Mouse (Mus musculus): ENCODE results near the gene Gjb5.

DNA sequence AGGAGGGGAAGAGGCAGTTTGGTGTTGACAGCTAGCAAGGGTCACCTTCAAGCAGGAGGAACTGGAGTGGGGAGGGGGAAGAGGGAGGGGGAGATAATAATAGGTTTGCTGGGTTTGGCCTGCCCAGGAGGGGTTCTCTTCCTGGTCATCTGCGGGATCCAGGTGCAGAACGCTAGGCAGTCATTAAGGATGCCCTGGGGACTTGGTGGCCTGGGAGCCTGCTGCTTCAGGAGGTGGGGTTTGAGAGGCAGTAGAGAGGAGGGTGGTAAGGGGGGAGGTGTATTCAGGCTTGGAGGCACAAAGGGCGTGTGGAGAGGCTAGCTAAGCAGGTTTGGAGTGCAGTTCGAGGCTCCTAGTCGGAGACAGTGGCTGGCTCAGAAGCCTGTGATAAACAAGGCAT, 7.5 kb upstream of the Gjb5 start:
- TF ChIP-seq POLR2A (IDR thresholded peaks at IDR 0.05; ENCODE audit: insufficient read length, low read depth) (no peak), E2F4 (IDR thresholded peaks at IDR 0.05; ENCODE audit: insufficient read depth) (no peak), USF1 (IDR thresholded peaks at IDR 0.05; ENCODE audit: low read depth) (no peak), MYOD1 (IDR thresholded peaks at IDR 0.05; ENCODE audit: control insufficient read depth in 1 of 3, insufficient read length in 2 of 3, low read depth in 2 of 3) (no peak)

Measured in myocyte (in vitro differentiated cells).